Mouse (Mus musculus) G1E (cell line): ENCODE results near the gene Cfap43. TPM values are rescaled to one million over a fixed set of nuclear protein-coding genes. Genes with fewer than 3 reads are reported as not detected.

Experiments used
- ATAC-seq: 2 replicates; pipeline ENCODE4 v1.8.0; 2016; ENCODE audit warnings: mild to moderate bottlenecking; ENCODE audit not compliant: insufficient number of reproducible peaks, poor library complexity, low FRiP score, severe bottlenecking; ENCODE audit errors: extremely low read depth
- DNase-seq: peaks from one replicate; pipeline ENCODE4 v3.0.0; 2012; ENCODE audit warnings: low spot score
- H3K27me3 ChIP-seq: 2 replicates; pipeline ENCODE4 v1.6.1; 2012; ENCODE audit warnings: mild to moderate bottlenecking, low read length, inconsistent platforms; ENCODE audit not compliant: insufficient read depth
- H3K36me3 ChIP-seq: replicated peaks from 2 replicates; pipeline ENCODE3; 2012; ENCODE audit warnings: mild to moderate bottlenecking, inconsistent platforms
- H3K4me1 ChIP-seq: 2 replicates; pipeline ENCODE4 v1.6.1; 2012; ENCODE audit warnings: low read depth, low read length, inconsistent platforms, mixed read lengths; ENCODE audit not compliant: insufficient read depth
- H3K4me3 ChIP-seq: 2 replicates; pipeline ENCODE4 v1.5.1; 2012; ENCODE audit warnings: low read depth, mild to moderate bottlenecking, inconsistent platforms, low read length, moderate library complexity, mixed read lengths
- H3K9me3 ChIP-seq: replicated peaks from 2 replicates; pipeline ENCODE4 v1.6.1; 2012; ENCODE audit warnings: inconsistent platforms
- CTCF ChIP-seq: IDR thresholded peaks from 2 replicates; pipeline ENCODE4 v1.5.1; 2012; ENCODE audit warnings: low read depth, low read length, inconsistent platforms, mixed read lengths
- GATA1 ChIP-seq: IDR thresholded peaks from 2 replicates; pipeline ENCODE4 v1.6.1; 2012; ENCODE audit warnings: borderline replicate concordance, low read length, inconsistent platforms, mixed read lengths
- GATA2 ChIP-seq: IDR thresholded peaks from 2 replicates; pipeline ENCODE4 v1.6.1; 2012; ENCODE audit warnings: low read depth, low read length, inconsistent platforms, borderline replicate concordance
- POLR2AphosphoS5 ChIP-seq: IDR thresholded peaks from 2 replicates; pipeline ENCODE4 v1.6.1; 2012; ENCODE audit warnings: low read depth, low read length, inconsistent platforms; ENCODE audit not compliant: insufficient replicate concordance
- TAL1 ChIP-seq: conservative IDR thresholded peaks from 2 replicates; pipeline ENCODE4 v1.6.1; 2012; ENCODE audit warnings: low read depth, low read length, inconsistent platforms, mixed read lengths
- polyA plus RNA-seq: library from polyadenylated mRNA; stranded (reverse); fragments of >175 nt; gene quantifications from 2 replicates; pipeline ENCODE4 v1.2.3, GENCODE M21; 2012
- total RNA-seq, 2 experiments: library from RNA; stranded (forward) in 1 of 2; stranded (reverse) in 1 of 2; fragments of 200-1000 nt in 1 of 2; fragments of >200 nt in 1 of 2; fragmentation: Nextera tagmentation in 1 of 2; gene quantifications; 2 replicates each; pipeline ENCODE4 v1.2.3; 2014 to 2017

Cfap43 gene
- total and polyA plus RNA-seq, 3 experiments, result 0.05 TPM; not detected in 2

DNA sequence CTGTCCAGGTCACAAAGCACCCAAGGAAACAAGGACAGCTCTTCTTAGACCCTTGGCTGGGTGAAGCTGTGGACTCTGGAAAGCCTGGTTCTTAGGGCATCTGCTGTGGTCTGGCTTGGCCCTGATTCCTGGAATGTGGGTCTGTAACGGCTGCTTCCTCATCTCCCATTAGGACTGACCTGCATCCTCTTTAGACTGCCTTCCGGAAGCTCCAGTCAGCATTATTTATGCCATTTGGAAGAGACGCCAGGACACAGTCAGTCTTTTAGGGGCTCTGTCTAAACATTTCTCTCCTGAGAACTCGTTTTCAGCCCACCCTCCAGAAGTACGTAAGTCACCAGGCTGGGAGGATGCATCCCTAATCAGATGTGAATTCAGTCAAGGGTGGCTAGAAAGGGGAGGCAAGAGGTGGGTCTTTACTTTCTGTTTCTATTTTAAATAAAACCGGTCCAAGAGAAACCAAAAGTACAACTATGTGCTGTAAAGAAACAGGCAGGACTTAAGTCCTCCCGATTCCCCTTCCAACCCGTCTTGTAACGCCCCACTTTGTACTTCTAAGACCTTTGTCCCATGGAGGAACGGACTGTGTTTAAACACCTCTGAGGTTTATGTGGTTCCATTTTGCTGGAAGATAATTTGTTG, 28.5 kb downstream of the Cfap43 start:
- peaks cover 25% of the 10 kb centered on the region for H3K36me3 ChIP-seq
- H3K4me3 ChIP-seq, result no peak overlapping the region
- H3K4me1 ChIP-seq, result no peaks in the 10 kb centered on the region
- DNase-seq (no peak), ATAC-seq (no peak)
- TF ChIP-seq TAL1 (no peak), GATA1 (no peak), GATA2 (no peak), POLR2AphosphoS5 (no peak), CTCF (no peak)
- no peaks in the 10 kb centered on the region for H3K27me3 ChIP-seq
- H3K9me3 ChIP-seq, result peaks cover 43% of the 10 kb centered on the region

DNA sequence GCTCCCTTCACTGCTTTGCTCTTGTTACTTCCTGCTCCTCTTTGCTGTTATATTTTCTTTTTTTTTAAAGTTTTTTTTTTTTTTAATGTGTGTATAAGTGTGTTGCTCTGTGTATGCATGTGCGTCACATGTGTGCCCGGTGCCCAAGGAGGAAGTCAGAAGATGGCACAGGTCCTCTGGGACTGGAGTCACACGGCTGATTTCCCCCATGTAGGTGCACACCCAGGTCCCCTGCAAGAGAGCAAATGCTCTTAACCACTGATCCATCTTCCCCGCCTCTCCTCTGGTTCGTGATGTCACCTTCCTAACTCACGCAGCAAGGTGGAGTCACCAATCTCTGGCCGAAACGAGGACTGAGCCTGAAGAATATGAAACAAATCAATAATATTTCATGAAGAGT, 31.1 kb downstream of the Cfap43 start:
- H3K4me3 ChIP-seq, result no peak overlapping the region
- H3K36me3 ChIP-seq, result peaks cover 3% of the 10 kb centered on the region
- DNase-seq, result no peak
- H3K4me1 ChIP-seq, result no peaks in the 10 kb centered on the region
- peaks cover 45% of the 10 kb centered on the region for H3K9me3 ChIP-seq
- H3K27me3 ChIP-seq, result no peaks in the 10 kb centered on the region
- no peak for ATAC-seq
- TF ChIP-seq GATA1 (no peak), TAL1 (no peak), CTCF (no peak), GATA2 (no peak), POLR2AphosphoS5 (no peak)

DNA sequence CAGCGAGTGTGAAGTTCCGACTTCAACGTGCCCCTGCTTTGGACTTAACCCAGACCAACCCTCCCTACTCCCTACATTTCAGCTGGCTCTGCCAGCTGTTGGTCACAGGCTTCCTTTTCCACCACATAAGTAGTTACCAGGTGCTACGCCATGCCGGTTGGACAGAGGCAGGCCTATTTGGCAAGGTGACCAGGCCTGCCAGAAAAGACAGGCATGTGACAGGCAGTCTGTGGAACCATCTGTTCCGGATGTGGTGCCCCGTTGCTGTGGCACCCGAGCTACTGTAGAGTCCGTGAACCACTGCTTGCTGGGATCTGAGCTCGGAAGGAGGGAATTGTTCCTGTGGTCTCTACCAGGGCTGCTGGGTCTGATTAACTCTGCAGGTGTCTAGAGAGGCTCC, 31.7 kb downstream of the Cfap43 start:
- Histone ChIP-seq H3K9me3 (peaks cover 40% of the 10 kb centered on the region), H3K4me1 (no peaks in the 10 kb centered on the region), H3K27me3 (no peaks in the 10 kb centered on the region), H3K4me3 (no peak overlapping the region), H3K36me3 (no peaks in the 10 kb centered on the region)
- ATAC-seq (no peak), DNase-seq (no peak)
- no peak for TF ChIP-seq CTCF

DNA sequence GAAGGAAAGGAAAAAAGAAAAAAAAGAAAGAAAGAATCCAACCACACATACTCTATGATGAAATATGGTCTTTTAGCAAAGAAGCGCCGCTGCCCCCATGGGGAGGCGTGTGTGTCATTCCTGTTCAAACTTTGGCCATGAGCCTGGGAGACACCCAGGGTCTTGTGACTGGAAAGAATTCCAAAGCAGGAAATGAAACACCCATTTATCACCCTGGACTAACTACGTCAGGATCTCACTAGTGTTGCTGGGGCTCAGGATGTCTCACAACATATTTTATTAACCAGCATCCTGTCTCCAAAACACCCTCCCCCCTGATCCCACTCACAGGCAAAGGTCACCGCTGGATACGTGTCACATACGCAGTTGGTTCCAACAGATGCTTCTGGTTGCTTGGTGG, 32.5 kb downstream of the Cfap43 start:
- Histone ChIP-seq H3K4me1 (no peaks in the 10 kb centered on the region), H3K4me3 (no peak overlapping the region), H3K27me3 (no peaks in the 10 kb centered on the region), H3K9me3 (peaks cover 38% of the 10 kb centered on the region), H3K36me3 (no peaks in the 10 kb centered on the region)
- TF ChIP-seq GATA2 (no peak), CTCF (no peak), POLR2AphosphoS5 (no peak), TAL1 (no peak), GATA1 (no peak)
- DNase-seq (no peak), ATAC-seq (no peak)

DNA sequence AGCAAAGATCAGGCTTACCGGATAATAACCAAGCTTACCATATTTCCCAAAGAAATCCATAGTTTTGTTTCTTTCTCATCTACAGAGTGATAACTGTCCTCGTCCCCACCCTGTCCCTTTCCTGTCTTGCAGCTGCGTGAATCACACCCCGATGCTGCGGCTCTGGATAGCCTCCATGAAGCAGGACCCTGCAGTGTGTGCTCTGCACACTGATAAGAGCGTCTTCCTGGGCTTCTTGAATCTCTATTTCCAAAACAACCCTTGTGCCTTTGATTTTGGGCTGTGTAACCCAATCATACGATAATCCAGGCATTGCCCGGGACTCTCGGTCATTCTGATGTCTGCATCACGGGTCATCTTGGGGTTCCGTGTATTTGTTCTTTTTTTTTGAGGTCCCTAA, 33.2 kb downstream of the Cfap43 start:
- Histone ChIP-seq H3K4me3 (no peak overlapping the region), H3K27me3 (0 out of 2 replicates have a peak, but pooled peaks cover 1% of the 10 kb centered on the region), H3K36me3 (no peaks in the 10 kb centered on the region), H3K4me1 (no peaks in the 10 kb centered on the region), H3K9me3 (peaks cover 34% of the 10 kb centered on the region)
- TF ChIP-seq GATA1 (no peak), GATA2 (no peak), POLR2AphosphoS5 (no peak), TAL1 (no peak), CTCF (no peak)
- ATAC-seq (no peak), DNase-seq (no peak)

DNA sequence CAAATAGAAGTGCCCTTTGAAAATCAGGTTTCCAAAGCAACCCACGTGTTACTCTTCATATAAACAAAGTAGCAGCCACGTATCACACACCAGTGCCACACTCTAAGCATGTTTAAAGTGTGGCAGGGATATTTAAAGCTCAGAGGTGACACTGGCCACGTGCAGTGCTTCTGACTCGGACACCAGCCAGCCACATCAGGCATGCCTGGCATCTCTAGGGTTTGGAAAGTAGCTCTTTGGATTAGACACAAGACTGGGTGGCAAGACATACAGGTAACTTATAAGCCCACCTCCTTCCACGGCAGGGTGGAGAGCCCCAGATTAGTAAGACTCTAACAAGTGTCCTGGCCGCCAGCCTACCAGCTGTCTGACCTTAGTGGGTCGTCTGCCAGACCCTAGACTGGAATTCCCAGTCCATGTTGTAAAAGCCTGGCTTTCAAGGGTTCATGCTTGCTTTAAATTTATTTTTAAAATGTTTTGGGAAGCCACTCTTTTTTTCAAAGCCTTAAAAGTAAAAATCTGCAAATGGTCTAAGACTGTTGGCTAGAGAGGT, 33.8 kb downstream of the Cfap43 start:
- ATAC-seq (no peak), DNase-seq (no peak)
- Histone ChIP-seq H3K36me3 (no peaks in the 10 kb centered on the region), H3K4me1 (no peaks in the 10 kb centered on the region), H3K4me3 (no peak overlapping the region), H3K27me3 (0 out of 2 replicates have a peak, but pooled peaks cover 3% of the 10 kb centered on the region), H3K9me3 (peaks cover 36% of the 10 kb centered on the region)
- TF ChIP-seq GATA1, result no peak
- TF ChIP-seq TAL1, result no peak
- TF ChIP-seq CTCF, result no peak
- no peak for TF ChIP-seq GATA2
- TF ChIP-seq POLR2AphosphoS5, result no peak
